Mouse (Mus musculus): ENCODE measurements at regions not wholly inside any gene's neighbourhood (a gene's known extent, or its start where the extent isn't known, plus 50 kb on each side); places are given as distances from the start of the nearest gene placed in this dataset.

GRCm38 (mm10) chr6:139027696-139028095, 369.4 kb upstream of the Igbp1b start:
- DNase-seq (no peak), ATAC-seq (ENCODE audit: insufficient read depth) (no peak)
- H3K9me3 ChIP-seq (ENCODE audit: low read depth, low read length) = no peaks in the 10 kb centered on the region
- H3K9ac ChIP-seq = no peak overlapping the region
- no peak for TF ChIP-seq CTCF (IDR thresholded peaks at IDR 0.05; ENCODE audit: low read depth)
- H3K27me3 ChIP-seq (ENCODE audit: insufficient read depth, low read length) = no peaks in the 10 kb centered on the region
- no peaks in the 10 kb centered on the region for H3K4me1 ChIP-seq (ENCODE audit: insufficient read depth)
- no peaks in the 10 kb centered on the region for H3K36me3 ChIP-seq (ENCODE audit: insufficient read depth)
- WGBS = 64% methylated on average over 3 of the region's 3 CpGs
- no peak overlapping the region for H3K4me3 ChIP-seq (ENCODE audit: low read depth, low read length)
- H3K27ac ChIP-seq (ENCODE audit: low read depth) = no peak overlapping the region
- no peak overlapping the region for H3K4me2 ChIP-seq

GRCm38 (mm10) chr6:139014526-139014925, 356.2 kb upstream of the Igbp1b start:
- Histone ChIP-seq H3K27ac (ENCODE audit: low read depth) (no peak overlapping the region), H3K9ac (no peak overlapping the region), H3K4me3 (ENCODE audit: low read depth, low read length) (no peak overlapping the region), H3K36me3 (ENCODE audit: insufficient read depth) (no peaks in the 10 kb centered on the region), H3K9me3 (ENCODE audit: low read depth, low read length) (no peaks in the 10 kb centered on the region), H3K27me3 (ENCODE audit: insufficient read depth, low read length) (no peaks in the 10 kb centered on the region), H3K4me1 (ENCODE audit: insufficient read depth) (no peaks in the 10 kb centered on the region), H3K4me2 (no peak overlapping the region)
- DNase-seq = peak; percentile 1
- peak; percentile 18; the same call in 1 of the 2 replicates for TF ChIP-seq CTCF (IDR thresholded peaks at IDR 0.05; ENCODE audit: low read depth)
- 73% methylated on average over 4 of the region's 4 CpGs for WGBS
- ATAC-seq (ENCODE audit: insufficient read depth) = no peak

- Histone ChIP-seq H3K27me3 (ENCODE audit: insufficient read depth, low read length) (no peaks in the 10 kb centered on the region), H3K36me3 (ENCODE audit: insufficient read depth) (no peaks in the 10 kb centered on the region), H3K9ac (no peak overlapping the region), H3K9me3 (ENCODE audit: low read depth, low read length) (no peaks in the 10 kb centered on the region), H3K4me1 (ENCODE audit: insufficient read depth) (no peaks in the 10 kb centered on the region), H3K4me3 (ENCODE audit: low read depth, low read length) (no peak overlapping the region), H3K27ac (ENCODE audit: low read depth) (no peak overlapping the region), H3K4me2 (no peak overlapping the region)
- 72% methylated on average over 4 of the region's 4 CpGs for WGBS
- DNase-seq (peak; percentile 67), ATAC-seq (ENCODE audit: insufficient read depth) (no peak)
- no peak for TF ChIP-seq CTCF (IDR thresholded peaks at IDR 0.05; ENCODE audit: low read depth)
Observed at GRCm38 (mm10) chr6:139010501-139010900, 352.2 kb upstream of the Igbp1b start.

All from lung, embryonic 14.5 days (tissue).